Mouse (Mus musculus) inflammation-experienced regulatory T-cells, adult 6 months (primary cell): Measurements from ENCODE around the gene Gm17949. TPM values are rescaled to one million over a fixed set of nuclear protein-coding genes. Genes with fewer than 3 reads are reported as not detected.

Experiments used
- ATAC-seq: one replicate; pipeline ENCODE4 v1.8.0; 2017
- polyA plus RNA-seq, 3 experiments: library from polyadenylated mRNA; unstranded; fragments of 100-300 nt; shearing (Covaris generic); gene quantifications; one replicate each; pipeline ENCODE4 v1.2.1; 2017

Gm17949 gene
- 1 to 10 TPM in 1 of 3 experiments, under 1 TPM in 2; 0.51 to 1.7 (median 0.67) TPM for polyA plus RNA-seq

DNA sequence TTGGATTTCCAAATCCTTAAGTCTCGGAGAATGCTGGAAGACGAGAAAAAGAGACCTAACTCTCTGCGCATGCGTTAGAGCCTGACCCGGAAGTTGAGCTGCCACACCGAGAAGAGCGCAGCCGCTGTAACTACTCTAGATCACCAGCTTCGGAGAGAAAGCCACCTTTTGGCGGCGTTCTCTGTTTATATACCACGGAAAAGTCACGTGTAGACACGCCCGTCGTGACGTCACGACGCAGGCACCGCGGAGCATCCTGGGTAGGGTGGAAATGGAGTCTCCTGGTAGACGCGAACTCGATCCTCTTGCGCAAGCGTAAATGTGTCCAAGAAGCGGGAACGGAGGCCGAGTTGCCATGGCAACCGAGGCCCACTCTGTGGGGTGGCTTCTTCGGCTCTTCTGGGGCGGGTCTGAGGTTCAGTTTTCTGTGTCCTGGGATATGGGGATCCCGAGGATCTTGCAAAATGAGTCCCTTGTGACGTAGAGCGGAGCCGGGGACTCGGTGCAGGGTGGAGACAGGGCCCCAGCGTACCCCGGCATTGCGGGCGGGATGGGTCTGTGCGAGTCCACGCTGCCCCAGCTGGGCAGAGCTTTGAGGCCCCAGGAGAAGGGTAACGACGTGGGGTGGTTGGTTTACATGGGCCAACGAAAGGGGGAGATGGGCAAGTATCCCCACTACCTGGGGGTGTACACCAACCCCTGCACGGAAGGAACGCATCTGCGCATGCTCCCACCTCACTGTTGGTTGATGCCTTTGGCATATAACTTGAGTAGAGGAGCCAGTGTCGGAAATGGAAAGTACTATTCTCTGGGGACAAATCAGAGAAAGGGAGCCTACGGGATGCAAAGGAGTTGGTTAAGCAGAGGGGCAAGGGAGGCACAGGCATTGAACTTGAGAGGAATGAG, at the start of gene Gm17949, which contains the start of gene Gtf2f1:
Gene Gm17949 (plus strand): TSS at position 234 of the 906 bp plus-strand sequence.
Gene Gtf2f1 (minus strand): TSS at position 53 of the 906 bp plus-strand sequence.
- ATAC-seq, result peak; percentile 90

DNA sequence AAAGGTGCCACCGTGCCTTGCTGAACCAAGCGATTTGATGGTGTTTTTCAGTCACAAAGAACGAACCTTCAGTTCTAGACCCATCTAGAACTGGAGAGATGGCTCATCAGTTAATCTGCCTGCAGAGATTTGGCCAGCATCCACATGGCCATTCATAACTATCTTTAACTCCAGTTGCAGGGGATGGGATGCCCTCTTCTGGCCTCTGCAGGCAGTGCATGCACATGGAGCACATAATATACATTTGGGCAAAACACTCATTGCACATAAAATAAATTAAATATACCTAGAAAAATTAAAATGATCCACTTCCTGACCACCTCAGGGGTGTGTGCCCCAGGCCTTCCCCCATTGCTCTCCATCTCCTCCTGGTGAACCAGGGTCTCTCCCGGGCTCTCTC, 49.4 kb upstream of the Gm17949 start:
- ATAC-seq, result no peak

DNA sequence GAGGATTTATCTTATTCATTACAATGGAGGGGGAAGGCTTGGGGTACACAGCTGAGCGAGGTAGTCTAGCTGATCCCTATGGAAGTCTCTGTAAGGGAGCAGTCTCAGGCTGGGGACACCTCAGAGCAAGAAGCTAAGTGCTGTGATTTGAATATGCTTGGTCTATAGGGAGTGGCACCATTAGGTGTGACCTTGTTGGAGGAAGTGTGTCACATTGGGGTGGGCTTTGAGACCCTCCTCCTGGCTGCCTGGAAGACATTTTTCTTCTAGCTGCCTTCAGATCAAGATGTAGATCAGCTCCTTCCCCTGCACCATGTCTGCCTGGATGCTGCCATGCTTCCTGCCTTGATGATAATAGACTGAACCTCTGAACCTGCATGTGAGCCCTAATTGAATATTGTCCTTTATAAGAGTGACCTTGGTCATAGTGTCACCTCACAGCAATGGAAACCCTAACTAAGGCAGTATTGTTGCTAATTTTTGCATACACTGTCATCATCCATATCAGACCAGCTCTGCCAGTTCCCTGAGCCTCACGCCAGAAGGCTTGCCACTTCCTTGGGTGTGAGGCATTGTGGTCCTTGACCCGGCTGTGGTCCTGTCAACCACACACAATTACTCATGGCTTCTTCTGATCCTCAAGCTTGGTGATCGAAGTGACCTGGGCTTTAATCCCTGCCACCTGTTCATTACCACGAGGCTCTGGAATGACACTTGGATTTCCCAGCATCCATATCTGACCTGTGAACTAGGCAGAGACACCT, 48.4 kb upstream of the Gm17949 start:
- no peak for ATAC-seq

DNA sequence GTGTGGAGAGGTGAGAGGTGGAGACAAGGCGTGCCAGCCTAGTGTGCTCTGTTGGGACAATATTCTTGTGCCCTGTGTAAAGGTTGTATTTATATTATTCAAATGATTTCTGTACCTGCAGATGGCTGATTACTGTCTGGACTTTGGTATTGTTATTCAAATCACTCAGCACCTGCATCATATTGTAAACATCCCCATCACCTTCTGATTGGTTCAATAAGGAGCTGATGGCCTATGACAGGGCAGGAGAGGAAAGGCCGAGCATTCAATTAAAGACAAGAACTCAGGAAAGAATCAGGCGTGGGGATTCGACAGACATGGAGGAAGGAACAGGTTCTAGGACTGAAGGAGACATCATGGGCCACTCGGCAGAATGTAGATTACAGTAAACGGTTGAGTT, 47.6 kb upstream of the Gm17949 start:
- no peak for ATAC-seq

DNA sequence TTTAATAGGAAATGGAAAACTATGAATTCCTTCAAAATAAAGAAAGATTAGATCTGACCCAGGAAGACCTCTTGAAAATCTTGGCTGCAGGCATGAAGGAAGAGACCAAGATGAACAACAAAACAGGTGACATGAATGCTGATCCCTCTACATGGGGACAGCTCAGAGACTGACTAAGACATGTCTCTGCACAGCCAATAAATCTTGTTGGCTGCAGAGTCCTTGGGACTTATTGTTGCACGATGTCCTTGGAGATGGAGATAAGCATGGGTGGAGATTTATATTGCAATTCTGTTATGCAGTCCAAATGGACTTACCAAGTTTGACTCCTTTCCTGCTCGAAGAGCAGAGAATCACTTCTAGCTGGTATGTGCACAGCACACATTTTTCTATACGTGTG, 41.9 kb upstream of the Gm17949 start:
- ATAC-seq, result no peak

DNA sequence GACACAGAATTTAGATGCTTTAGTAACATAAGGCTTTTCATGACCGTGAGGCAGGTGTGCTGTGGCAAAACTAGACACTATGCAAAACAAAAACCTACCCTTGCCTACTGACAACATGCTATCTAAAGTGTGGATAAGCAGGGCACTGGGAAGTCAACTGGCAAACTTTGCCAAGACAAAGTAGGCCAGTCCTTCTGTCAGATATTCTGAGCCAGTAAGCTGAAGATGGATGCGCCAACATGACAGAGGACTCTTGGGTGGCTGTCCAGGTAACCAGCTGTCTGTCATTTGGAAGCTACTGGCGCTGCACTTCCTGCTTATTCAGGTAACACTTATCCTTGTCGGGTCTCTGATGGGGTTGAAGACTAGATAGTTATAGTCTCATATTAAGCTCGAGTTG, 41.2 kb upstream of the Gm17949 start:
- no peak for ATAC-seq

DNA sequence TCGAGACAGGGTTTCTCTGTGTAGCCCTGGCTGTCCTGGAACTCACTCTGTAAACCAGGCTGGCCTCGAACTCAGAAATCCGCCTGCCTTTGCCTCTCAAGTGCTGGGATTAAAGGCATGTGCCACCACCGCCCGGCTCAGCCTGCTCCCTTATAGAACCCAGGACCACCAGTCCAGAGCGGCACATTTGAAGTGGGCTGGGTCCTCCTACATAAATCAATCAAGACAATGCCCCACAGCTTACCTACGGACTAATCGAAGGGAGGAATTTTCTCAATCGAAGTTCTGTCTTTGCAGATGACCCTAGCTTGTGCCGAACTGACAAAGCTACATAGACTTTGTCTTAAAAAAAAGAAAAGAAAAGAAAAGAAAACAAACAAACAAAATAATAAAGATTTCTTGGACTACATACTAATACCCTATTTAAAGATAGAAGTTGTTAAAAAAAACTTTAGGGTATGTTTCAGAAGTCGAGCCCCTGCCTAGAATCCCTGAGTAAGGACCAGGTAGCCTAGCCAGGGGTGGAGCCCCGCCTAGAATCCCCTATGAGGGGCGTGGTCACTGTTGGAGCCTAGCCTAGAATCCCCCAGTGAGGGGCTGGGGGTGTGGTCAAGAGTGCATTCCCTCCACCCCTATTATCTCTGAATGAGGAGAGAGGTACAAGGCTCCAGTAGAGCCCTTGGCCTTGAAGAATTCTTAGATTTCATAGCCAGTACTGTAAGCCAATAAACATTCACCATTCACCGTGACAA, 37.1 kb upstream of the Gm17949 start:
- ATAC-seq, result no peak

DNA sequence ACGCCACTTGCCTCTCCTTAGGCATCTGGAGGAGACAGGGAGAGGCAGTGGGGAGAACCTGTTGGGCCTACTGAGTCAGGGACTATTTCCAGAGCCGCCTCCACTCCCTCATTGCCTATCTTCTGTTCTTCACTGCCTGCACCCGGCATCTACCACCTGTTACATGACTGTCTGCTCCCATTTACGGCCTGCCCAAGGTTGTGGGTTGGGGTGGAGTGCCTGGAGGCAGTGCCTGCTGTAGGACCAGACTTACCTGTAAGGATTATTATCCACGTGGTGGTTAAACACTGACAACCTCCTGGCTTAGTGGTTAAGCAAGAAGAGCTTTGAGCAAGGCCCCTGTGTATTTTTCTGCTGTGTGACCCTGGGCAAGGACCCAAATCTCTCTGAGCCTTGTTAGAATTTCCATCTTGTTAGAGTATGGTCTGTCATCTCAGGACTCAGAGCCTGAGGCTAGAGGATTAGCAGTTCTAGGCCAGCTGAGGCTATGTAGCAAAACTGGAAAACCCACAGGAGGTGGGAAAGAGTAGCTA, 36.5 kb upstream of the Gm17949 start:
- ATAC-seq, result no peak

DNA sequence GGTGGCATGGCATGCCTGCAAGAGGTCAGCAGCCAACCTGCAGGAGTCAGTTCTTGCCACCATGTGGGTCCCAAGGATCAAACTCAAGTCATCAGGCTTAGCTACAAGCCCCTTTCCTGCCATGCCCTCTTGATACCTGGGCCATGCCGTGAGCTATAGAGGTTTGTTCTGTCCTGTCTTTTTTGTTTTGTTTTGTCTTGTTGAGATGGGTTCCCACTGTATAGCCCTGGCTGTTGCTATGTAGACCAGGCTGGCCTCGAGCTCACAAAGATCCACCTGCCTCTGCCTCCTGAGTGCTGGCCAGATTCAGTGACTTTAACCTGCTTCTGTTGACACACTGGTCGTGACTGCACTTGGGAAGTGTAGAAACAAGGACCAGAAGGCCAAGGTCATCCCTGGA, 35.9 kb upstream of the Gm17949 start:
- ATAC-seq, result no peak

DNA sequence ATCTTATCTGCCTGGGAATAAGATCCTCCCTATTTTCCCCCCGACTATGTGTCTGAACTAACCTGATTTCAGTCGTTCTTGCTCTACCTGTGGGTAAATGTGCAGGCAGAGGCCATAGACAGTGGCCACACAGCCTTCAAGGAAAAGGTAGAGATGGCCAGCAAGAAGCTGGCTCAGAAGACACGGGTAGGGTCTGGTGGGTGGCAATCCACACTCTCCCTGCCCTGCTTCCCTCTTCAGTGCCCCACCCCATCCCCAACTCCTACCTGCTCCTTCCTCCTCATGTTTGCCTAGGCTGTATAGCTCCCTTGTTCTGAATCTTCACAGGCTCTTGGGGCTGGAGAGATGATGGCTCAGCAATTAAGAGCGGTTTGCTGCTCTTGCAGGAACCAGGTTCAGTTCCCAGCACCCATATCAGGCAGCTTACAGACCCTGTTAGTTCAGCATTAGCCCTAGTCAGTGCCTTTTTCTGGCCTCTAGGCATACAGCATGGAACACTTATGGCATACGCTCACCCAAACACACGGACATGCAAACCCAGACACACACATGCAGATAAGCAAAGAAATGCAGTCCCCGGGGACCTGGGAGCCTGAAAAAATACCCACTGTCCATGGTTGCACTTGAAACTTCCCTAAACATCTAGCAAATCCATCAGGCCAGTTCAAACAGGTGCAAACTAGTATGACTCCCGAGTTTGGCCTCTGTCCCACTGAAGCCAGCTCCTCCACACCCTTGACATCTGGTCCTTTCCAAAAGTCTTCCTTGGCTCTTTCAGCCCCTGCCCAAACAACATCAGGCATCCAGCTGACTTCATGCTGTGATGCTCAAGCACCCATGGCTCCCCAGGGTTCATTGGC, 34.5 kb upstream of the Gm17949 start:
- ATAC-seq, result no peak

DNA sequence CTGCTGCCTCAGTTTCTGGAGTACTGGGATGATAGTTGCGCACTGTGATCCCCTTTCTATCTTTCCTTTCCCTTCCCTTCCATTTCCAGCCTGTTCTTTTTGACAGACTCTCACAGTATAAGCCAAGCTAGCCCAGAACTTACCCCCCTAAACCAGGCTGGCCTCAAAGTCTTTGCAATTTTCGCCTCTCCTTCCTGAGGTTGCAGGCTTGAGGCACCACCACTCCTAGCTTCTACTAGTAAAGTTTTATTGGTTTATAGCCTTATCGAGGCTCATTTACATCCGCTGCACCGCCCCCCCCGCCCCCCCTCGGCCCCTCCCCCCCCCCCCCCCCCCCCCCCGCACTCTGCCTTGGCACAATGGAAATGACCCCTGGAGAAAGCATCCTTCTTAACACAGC, 31.7 kb upstream of the Gm17949 start:
- ATAC-seq, result no peak

DNA sequence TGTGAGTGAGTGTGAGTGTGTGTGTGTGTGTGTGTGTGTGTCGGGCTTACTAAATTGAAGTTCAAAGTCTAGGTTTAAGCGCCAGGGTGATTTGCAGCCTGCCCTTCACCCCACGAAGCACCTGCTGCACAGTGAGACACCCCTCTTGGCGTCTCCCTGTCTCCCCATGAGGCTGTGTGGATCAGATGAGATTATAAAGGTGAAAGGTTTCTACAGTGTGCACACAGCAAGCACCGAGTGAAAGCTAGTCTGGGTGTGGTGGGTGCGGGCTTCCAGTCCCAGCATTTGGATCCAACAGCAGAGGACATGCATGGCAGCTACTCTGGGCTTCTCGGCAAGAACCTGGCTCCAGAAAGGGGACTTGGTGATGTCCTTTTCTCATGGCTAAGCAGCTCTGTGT, 30.2 kb upstream of the Gm17949 start:
- no peak for ATAC-seq

DNA sequence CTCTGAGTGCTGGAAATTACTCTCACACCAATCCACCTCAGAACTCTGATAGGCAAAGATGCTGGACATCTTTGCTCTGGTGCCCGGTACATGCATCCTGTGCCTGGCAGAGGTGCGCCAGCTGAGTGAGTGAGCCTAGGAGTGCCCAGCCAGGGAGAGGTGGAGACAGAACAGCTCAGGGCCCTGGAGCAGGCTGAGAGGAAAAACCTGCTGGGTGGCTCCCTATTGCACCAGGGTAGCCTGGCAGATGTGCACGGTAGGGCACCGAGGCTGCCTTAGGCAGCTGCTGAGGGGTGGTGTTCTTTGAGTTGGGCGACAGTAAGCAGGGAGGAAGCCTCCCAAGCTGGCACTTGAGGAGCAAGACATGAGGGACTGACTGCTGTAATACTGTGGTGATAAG, 29.3 kb upstream of the Gm17949 start, which contains the start of gene Acer1:
Gene Acer1 (minus strand): TSS at position 114 of the 400 bp plus-strand sequence.
- no peak for ATAC-seq

DNA sequence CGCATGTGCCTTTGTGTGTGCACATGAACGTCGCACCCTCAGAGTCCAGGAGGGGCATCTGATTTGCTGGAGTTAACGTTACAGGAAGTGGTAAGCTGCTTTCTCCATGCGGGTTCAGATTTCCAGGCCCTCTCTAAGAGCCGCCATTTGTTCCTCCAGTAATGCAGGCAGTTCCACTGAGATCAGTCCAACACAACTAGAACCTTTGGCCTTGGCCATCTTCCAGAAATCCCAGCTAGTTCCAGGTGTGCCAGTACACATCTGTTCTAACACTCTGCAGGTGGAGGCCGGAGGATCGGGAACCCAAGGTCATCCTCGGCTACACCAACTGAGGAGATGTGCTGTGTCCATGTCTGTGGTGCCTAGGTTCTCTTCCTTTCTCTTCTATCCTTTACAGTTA, 26.4 kb upstream of the Gm17949 start:
- no peak for ATAC-seq

DNA sequence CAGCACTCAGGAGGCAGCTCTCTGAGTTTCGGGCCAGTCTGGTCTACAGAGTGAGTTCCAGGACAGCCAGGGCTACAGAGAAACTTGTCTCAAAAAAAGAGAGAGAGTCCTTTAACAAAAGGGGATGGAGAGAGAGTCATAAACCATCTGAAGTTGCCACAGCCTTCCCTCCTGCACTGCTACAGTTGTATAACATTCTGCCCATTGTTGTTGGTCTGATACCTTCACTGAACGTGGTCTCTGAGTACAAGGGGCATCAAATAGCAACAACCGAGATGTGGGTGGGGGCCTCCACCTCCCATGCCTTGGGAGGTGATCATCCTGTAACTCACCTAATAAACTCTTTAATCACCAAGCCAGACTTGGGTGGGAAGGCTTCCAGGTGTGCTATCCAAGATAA, 25.6 kb upstream of the Gm17949 start:
- no peak for ATAC-seq

DNA sequence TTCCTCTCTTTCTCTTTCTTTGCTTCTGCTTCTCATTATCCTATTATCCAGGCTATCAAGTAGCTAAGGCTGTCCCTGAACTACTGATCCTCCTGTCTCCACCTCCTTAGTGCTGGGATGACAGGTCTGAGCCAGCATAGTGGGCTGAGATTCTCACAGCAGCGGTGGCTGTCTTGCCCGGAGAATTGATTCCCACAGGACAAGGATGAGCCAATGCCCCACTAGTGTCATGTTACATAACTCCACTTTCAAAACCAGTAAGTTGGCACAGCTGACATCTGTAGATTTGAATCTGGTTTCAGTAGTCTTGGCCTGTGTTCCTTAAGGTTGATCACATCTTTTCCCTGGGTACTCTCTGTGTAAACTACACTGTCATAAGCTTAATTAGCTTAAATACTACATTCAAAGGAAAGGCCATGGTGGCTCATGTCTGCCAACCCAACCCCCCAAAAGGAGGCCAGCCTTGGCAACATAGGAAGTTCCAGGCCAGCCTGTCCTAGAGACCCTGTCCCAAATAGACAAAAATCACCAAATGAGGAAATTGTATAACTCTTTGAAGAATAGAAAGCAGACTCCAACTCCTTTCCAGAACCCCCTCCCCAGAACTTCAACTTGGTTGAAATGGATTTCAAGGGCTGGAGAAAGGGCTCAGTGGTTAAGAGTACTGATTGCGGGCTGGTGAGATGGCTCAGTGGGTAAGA, 25.0 kb upstream of the Gm17949 start:
- no peak for ATAC-seq

DNA sequence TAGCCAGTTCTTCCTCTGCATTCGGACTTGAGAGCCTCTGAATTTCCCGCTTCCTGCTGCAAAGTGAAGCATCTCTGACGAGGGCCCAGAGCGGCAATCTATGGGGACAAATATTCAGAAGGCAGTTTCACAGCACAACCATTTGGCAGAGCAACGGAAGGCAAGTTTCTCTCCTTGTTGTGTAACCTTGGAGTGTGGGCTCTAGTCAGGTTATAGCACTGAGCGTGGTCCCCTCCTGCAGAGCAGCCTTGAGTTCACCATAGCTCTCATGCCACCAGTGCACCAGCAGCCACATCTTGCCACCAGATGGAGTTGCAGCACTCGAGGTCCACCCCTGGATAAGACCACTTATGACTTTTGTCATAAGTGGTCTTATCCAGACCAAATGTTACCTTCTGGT, 22.8 kb upstream of the Gm17949 start:
- no peak for ATAC-seq

DNA sequence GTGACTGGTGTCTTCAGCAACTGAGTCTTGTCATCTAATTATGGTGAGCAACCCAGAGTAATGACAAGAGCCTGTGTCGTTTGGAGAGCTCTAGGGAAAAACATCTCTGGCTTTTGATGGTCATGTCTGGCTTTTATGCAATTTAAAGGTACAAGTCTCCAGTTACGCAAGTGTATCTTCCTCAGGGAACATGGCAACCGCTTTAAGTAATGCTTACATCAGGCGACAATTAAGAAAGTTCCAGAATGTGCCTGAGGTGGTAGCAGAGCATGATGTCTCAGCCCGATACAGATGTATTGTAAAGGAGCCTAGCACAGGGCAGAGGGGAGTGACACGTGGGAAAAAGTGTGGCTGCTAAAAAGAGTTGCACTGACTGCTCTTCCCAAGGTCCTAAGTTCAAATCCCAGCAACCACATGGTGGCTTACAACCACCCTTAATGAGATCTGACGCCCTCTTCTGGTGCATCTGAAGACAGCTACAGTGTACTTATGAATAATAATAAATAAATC, 22.3 kb upstream of the Gm17949 start:
- no peak for ATAC-seq

DNA sequence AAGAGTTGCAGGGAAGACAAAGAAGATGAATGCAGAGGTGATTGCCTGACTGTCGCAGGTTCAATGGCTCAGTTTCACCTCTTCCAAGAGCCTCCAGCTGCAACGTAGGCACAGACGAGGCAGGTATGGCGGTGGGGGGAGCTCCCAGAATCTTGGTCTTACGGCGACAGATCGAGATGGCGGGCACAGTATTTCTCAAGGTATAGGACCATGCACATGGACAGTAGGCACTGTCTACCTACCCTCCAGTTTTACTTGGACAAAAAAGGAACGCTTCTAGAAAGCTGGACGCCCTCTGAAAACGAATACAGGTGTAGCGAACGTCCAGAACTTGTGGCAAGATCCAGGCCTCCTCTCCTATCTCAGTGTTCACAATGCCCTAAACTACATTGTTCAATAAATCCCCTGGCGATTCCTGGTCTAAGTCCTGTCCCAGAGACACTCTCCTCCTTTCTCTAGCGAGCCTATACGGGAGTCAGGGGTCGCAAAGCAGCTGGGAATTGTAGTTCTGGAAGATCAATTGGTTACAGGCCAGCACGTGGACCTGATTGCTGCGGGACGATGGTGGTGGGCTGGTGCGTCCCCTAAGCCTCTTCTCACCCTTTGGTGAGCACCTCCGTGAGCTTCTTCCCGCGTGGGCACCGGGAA, 21.7 kb upstream of the Gm17949 start:
- ATAC-seq, result peak; percentile 72

DNA sequence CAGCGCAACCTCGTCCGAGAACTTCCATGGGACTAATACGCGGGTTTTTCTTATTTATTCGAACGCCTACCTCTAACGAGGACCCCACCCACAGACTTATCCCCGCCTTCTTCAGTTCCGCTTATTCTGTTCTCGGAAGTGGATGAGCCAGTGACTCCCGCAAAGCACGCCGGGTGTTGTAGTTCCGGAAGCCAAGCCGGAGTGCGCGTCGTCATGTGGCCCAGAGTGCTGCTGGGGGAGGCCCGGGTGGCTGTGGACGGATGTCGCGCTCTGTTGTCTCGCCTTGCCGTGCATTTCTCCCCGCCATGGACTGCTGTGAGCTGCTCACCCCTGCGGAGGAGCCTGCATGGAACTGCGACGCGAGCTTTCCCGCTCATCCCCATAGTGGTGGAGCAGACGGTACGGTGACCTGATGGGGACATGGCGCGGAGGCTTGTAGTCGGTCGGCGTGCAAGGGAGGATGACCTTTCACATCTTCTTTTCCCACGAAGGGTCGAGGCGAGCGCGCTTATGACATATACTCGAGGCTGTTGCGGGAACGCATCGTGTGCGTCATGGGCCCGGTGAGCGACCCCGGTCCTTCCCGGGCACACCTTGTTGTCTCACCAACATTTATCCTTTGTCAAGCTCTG, 21.0 kb upstream of the Gm17949 start, which contains the start of gene Clpp:
Gene Clpp (plus strand): TSS at position 191 of the 632 bp plus-strand sequence.
- peak; percentile 99 for ATAC-seq
